Mouse (Mus musculus) lung, postnatal 14 days (tissue): Measurements from ENCODE around the gene Adam19.

Experiments used
- DNase-seq: peaks from one replicate; pipeline ENCODE4 v3.0.0; 2021

The Adam19 gene

DNA sequence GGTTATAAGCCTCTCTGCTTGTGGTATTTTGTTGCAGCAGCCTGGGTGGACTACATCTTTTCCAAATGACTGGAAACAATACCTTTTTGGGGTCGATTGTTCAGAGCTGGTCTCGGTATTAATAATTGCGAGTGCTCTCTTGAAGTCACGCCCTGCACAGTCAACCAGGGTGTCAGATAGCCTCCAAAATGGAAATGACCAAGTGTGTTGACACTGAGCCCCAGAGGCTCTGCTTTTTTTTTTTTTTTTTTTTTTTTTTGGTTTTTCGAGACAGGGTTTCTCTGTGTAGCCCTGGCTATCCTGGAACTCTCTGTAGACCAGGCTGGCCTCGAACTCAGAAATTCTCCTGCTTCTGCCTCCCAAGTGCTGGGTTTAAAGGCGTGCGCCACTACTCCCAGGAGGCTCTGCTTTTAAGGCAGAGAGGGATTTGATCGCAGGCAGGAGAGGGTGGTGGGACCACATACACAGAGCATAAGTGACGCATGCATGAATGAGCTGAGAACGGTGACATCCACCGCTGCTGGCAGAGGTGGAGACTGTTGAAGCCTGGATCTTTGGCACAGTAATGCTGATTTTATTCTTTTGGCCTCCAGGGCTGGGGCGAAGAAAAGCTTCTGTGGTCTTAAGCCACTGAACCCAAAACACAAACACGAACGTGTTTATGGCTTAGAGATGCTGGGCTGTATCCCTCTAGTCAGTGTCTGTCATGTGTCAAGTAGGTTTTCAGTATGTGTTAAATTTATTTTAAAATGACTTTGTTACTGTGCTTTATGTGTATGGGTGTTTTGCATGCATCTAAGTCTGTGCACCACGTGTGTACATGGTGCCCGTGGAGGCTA, 18.3 kb downstream of the Adam19 start:
- no peak for DNase-seq

DNA sequence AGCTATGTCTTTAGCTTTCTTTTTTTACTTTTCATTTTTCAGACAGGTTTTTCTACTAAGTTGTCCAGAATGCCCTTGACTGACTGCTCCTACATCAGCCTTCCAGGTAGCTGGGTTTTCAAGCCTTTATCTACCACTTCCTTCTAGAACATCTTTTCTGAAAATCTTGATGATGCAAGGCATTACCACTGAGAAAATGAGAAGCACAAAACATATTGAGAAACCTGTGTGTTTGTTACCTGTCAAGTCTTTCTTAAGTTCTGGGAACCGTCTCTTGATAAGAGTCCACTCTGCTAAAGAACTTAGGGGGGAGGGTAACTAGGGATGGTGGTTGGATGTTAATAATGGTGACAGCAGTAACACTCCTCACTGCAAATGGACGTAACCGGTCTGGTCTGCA, 19.7 kb downstream of the Adam19 start:
- no peak for DNase-seq

DNA sequence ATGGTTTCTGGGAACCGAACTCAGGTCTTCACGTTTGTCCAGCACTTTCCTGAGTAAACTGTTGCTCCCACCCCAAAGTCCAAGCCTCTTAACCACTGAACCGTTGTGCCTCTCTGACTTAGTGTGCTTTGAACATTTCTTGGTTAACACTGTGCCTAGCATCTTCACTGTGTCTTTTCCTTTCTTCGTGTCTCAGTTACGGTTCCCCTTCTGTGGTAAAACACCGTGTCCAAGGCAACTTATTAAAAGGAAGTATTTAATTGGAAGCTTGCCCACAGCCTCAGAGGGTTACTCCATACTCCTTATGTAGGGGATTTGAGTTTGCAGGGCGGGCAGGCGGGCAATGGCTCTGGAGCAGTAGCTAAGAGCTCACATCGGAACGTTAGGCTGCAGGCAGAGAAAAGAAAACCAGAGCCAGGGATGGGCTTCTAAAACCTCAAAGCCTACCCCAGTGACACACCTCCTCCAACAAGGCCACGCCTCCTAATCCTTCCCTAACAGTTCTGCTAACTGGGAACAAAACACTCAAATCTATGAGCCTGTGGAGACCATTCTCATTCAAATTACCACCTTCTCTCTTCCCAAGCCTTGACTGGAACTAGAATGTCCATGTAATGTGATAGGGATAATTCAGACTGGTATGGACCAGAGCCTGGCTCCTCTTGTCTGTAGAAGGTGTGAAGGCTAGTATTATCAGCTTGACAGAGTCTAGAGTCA, 20.8 kb downstream of the Adam19 start:
- DNase-seq, result no peak

DNA sequence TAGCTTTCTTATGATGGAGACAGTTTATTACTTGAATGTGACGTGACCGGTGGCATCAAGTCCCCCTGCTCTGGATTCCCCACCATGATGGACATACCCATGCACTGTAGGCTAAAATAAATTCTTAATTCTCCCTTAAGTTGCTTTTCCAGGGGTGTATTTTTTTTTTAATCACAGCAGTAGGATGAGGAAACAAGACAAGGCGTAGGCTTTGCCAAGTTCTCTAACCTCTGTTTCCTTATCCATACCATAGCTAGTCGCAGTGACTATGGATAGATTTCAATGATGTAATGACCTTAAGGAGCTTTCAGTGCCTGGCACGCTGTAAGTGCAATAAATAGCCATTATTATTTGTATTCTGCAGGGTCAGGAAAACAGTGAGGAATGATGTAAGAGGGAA, 21.5 kb downstream of the Adam19 start:
- no peak for DNase-seq

DNA sequence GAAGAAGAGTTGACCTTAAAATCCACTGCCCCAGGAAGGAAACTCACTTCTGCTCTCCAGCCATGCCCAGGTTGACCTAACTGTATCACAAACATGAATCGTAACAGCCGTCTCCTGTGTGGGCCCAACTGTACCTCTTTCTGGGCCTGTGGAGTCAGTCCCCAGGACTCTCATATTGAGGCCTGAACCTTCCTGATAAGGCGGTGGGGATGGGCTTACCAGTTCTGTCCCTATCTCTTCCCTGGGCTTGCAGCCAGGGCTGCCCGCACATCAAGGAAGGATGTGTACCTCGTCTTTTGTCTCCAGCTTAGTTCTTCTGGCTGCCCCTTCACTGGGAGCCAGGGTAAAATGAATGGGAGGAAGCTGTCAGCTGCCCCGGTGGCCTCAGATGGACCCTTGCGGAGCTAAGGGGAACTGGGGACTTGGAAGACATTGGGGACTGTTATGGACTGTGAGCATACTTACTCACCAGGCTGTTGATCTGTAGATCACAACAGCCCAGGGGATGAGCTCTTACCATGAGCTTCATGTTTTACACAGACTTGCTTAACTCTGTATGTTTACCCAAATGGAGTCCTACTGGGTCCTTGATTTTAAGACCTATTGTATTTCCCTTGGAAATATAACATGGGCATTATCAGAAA, 22.1 kb downstream of the Adam19 start:
- DNase-seq, result no peak

DNA sequence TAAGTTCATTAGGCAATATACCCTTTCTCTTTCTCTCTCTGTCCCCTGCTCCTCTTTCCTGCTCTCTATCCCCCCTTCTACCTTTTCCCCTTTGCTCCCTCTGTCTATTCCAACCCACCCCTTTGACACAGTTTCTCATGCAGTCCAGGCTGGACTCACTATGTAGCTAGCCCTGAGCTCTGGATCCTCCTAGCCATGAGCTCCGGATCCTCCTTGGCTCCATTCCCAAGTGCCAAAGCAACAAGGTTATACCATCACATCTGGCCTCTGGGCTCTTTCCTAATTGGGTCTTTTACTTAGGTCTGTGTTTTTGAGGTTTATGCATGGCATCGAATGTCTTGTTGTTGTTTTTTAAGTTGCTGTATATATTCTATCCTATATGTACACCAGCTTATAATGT, 25.3 kb downstream of the Adam19 start:
- DNase-seq, result no peak

DNA sequence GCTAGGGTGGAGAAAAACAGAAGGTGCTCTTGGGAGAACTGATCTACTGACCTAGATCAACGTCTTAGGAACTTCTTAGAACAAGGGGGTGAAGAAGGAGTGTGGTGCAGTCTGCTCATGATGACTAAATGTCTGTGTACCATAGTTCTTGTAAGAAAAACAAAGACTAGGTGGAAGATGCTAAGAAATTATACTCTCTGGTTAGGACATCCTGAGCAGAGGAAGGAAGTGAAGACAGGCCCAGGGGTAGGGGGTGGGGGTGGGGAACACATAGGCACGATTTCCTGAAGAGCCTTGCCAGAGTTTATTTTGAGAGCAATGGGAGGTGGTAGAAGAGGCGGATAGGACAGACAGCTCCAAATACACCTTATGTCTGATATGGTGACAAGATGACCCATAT, 27.6 kb downstream of the Adam19 start:
- DNase-seq, result no peak

DNA sequence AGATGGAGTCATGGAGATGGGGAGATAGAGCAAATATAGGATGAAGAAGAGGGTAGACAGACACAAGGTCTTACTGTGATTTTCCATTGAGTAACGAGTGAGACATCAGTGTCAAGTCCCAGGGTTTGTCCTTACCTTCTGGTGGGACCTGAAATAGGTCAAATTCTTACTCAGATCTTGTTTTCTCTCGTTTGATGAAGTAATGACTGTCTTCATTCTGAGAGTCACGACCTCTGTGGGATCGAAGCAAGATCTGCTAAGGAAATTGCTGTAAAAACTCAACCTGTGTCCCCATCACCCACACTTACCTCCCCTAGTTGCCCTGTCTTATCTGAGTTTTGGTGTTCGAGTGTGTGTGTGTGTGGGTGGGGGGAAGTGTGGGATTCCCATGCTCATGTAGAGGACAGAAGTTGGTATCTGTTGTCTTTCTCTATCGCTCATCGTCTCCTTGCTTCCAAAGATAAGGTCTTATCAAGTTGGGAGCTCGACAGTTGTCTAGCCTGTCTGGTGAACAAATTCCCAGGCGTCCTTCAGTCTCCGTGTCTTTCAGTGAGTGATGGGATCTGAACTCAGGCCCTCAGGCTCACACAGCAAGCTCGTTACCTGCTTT, 28.1 kb downstream of the Adam19 start:
- DNase-seq, result no peak

DNA sequence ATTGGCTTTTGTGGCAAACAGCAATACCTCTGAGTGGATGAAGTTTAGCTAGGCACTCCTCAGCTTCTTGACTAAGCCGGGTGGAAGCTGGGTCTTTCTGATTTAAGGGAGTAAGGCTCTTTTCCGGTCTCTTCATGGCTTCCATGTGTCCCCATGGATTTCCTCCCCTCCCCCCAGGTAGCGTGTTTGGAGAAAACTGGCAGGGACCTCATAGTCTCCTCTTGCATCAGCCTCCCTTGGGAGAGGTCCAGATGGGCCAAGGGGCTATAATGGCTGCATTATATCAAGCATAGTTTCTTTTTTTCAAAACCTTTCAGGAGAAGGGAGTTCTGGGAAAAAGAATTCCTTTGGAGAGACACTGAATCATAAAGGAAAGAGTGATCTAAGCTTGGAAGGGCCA, 28.8 kb downstream of the Adam19 start:
- no peak for DNase-seq

DNA sequence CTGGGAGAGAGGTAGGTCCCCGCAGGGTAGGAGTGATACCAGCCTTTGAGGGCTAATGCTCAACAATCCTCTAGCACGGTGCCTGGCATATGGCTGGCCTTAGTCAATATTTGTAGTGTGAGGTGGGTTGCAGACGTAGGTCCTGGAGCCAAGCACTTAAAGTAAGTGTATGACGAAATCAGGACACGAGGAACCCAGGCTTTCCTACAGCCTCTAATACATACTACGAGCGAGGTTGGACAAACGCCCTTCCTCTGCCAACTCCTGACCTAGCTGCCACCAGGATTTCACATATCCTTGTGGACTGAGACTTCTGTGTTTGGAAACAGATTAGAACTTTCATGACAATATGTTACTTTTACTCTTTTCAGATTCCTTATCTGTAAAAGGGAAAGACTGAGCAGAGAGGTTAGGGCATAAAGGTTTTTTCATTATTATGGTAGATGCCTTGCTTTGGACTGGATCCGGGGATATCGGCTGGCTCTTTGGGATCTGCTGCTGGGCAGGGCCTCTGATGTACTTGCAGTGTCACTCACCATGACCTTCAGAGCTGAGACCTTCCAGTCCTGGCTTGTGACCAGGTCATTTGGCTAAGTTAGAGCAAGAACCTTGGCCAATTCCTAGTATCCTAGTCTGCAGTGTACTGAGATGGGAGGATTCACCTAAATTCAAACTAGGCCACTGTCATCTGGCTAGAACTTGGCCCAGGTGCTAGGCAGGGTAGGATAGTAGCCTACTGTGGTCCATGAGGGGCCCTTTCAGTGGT, 29.8 kb downstream of the Adam19 start:
- DNase-seq, result no peak

DNA sequence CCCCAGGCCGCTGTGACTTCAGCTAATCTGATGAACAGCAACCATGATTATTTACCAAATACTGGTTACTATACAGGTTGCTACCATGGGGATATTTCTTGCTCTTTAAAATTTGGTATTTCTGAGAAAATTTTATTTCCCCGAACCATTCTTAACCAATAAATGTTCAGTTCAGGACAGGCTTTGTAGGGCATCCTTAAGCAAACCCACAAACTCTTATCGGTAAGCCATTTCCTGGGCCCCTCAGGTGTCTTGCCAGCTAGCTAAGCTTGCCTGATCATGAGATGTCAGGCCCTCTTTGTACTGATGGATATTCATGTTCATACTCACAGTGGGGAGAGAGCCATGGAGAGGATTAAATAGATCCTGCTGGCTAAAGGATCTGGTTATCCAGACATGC, 30.7 kb downstream of the Adam19 start:
- no peak for DNase-seq

DNA sequence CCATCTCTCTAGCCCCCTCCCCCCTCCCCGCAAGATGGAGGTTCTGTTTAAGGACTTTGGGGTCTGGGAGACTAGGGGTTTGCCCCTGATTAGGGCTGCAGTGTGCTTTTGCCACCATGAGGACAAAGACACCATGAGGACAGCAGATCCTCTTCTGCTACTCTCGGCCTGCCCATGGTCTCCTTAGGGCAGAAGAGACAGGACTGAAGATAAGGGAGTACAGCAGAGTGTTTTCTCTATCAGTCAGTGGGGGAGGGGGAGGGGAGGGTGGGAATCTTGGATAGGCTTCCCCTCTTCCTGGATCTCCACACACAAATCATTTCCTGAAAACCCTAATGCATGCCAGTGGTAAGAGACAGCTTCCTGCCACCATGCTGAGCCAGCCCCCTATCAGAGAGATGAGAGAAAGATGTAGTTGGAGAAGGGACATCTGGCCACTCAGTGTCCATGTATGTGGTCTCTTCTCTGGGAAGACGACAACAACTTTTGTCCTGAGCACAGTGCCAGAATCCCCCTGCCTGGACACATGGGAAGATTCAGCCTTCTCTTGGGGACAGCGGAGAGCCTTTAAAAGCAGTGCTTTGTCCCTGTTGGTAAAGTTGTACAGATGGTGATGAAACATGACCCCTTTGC, 33.4 kb downstream of the Adam19 start:
- no peak for DNase-seq

DNA sequence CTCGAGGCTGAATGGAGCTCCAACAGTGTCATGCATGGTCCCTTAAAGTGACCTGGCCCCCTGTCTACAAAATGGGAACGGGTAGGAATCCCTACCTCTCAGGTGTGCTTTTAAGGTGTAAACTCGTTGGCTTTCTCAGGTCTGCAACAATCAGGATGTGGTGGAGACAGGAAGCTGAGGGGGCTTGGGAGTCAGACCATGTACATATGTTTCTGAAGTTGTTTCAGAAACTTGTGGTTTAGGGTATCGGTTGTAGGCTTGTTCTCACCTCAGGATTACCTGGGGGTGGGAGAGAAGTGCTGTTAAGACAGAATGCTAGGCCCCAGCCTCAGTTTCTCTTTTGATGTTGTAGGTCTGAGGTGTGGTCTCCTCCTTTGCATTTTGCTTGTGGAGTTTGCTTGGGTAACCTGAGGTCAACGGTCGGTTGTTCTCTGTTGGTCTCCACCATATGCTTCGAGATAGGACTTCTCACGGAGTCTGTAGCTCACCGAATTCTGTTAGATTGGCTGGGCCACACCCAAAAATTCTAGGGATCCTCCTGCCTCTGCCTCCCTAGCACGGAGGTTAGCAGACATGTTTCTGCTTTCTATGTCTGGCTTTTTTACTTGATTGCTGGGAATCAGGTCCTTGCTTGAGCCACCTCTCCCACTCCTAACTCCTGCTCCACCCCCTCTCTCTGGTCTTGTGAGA, 34.4 kb downstream of the Adam19 start:
- DNase-seq, result no peak

DNA sequence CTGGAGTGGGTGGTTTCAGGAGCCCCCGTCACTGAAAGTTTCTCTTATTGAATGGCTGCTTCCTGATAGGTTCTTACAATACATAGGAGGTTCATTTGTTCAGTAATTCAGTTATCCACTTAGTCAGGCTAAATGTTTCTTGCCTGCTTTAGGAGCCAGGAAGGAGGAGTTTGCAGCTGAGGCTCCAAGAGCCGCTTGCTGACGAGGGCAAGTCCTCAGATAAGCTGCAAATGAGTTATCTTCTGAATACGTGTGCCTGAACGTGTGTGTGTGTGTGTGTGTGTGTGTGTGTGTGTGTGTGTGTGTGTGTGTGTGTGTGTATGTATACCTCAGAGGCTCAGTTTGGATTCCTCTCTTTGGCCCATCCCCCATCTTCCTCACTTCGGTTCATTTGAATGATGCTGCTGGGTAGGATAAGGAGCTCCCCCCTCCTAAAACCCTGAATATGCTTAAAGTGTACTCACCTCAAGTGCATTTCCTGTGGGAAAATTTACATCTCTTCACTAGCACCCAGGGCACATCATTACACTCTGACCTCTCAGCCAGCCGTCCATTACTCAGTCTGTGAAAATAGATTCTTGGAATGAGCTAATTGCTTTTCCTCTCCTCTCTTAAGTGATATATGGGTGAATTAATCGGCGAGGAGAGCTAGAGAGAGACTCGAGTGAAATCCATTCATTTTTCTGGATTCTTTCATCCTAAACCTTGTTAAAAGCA, 35.3 kb downstream of the Adam19 start:
- no peak for DNase-seq

DNA sequence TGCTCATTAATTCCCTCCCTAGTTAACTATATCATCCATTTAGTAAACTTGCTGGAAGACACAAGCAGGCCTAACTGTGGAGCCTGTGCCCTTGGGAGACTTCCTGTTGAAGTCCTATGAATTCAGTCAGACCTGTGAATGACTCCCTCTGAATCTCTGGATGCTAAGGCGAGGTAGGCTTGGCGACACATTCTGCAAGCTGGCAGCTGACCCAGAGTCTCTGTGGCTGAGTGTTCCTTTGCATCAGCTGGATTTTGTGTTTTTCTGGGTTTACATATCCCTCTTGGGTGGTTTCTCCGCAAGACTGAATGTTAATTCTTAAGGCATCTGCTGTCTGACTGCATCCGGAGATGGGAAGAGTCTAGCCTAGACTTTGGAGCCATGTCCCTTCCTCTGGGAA, 36.3 kb downstream of the Adam19 start:
- DNase-seq, result no peak

DNA sequence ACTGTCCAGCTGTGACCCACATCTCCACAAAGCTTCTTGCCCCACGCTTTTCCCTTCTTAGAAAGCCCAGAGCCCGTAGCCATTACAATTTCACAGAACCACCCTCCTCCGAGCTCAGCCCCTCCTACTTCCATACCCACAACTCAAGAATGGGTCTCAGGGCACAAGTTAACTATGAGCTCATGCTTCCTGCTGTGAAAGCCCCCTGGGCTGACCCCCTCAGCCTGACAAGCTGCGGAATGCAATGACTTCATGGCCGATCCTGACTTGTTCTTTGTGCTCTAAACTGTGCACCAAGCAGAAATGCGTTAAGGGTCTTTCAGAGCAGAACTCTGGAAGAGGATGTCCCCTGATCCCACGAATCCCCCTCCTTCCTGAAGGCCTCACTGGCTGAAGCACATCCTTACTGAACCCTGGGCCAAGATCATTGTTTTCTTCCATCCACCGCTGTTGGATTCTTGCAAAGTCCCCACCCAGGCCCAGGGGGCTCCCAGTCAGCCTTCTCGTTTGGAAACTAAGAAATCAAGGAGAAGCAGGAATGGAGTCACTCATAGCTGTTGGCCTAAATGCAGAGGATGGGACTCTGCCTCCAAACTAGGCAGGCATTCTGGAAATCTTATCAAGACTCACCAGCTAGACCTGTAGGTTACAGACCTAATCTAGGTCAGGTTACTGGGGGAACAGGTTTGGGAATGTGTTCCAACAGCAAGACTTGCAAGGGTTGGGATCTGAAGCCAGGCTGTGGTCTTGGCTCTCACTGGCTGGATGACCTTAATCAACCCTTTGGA, 39.9 kb downstream of the Adam19 start:
- no peak for DNase-seq

DNA sequence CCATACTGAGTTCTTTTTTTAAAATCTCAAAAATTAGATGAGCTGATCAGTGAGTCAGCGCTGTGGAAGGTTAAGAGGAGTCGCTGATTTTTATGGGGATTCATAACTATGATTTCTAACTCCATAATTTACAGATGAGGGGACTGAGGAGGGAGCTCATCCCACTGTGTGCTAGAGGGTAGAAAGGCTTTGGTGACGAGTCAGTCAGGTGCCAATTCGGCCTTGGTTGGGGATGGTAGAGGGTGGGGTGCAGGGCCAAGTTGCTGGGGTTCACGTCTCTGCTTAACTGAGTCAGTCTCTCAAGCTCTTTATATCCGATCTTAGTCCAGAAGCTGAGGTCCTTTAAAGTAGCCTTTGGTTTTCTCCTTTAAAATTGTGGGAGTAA, 40.5 kb downstream of the Adam19 start:
- no peak for DNase-seq

DNA sequence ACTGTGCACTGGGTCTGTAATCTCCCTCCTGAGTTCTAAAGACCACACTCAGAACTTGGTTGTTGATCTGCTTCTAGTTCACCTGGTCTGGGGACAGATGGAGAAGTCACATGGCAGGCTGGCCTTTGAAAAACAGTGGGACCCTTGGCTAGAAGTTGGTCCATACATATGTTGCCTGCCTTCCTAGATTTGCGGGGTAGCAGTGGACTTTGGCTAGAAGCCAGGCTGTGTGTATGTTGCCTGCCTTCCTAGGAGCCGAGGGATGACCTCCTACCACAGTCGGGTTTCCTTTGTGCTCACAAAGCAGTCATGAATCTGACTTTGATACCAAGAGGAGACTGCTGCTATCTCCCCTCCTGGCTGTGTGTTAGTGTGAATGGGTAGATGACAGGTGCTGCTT, 41.3 kb downstream of the Adam19 start:
- no peak for DNase-seq

DNA sequence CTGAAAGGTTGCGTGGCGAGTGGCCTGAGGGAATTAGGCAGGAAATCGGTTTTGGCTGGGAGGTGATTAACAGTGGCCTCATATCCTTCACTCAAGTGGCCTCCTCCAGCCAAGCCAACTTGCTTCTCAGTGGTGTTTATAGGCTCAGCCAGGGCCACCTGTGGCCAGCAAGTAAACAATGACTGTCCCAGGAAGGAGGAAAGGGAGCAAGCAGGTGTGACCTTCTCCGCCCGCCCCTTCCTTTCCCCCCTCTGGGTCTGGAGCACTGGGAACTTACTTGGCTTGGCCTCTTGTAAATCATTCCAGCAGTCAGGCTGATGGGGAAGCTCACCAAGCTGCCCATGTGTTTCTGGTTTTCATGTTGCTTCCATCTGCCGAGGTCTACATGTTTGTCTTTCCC, 46.3 kb downstream of the Adam19 start:
- no peak for DNase-seq

DNA sequence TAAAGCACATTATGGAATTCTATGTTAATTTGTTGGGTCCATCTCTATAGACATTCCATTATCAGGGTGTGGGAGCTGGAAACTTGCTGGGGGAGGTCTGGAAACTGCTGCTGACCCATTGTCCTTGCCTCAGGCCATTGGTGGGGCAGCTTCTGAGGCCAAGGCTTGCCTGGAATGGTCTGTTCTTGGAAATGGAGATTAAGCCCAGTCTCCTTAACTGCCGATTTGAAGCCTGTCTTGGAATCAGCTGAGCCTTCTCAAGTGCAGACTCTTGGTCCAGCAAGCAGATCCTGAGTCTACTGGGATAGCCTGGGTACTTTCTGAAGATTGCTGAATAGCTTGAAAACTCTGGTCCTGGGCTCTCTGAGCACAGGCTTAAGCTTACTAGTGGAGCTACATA, 51.3 kb downstream of the Adam19 start:
- no peak for DNase-seq
